Mouse (Mus musculus) kidney, adult 2 months (tissue): ENCODE measurements around the gene Itga3. TPM values are rescaled to one million over a fixed set of nuclear protein-coding genes. Genes with fewer than 3 reads are reported as not detected.

ENCODE experiments used
- DNase-seq: peaks from one replicate; pipeline ENCODE4 v3.0.0; 2021
- H3K27ac ChIP-seq: fragments of 200-500 bp; 2 replicates; pipeline ENCODE4 v1.5.1; 2012; ENCODE audit warnings: low read depth, low read length, control low read depth, inconsistent platforms; ENCODE audit not compliant: insufficient read depth
- H3K27me3 ChIP-seq: fragments of 200-500 bp; replicated peaks from 2 replicates; pipeline ENCODE4 v1.6.1; 2012; ENCODE audit warnings: mild to moderate bottlenecking, moderate library complexity, low read length, inconsistent platforms; ENCODE audit not compliant: control insufficient read depth, insufficient read depth
- H3K36me3 ChIP-seq: fragments of 200-500 bp; 2 replicates; pipeline ENCODE4 v1.6.1; 2012; ENCODE audit warnings: mild to moderate bottlenecking, moderate library complexity, low read length, inconsistent platforms; ENCODE audit not compliant: control insufficient read depth, insufficient read depth
- H3K4me1 ChIP-seq: fragments of 200-500 bp; 2 replicates; pipeline ENCODE4 v1.6.1; 2011; ENCODE audit warnings: low read length; ENCODE audit not compliant: control insufficient read depth, insufficient read depth
- H3K4me3 ChIP-seq: fragments of 200-500 bp; 2 replicates; pipeline ENCODE4 v1.5.1; 2011; ENCODE audit warnings: mild to moderate bottlenecking, low read depth, low read length, control low read depth; ENCODE audit not compliant: insufficient read depth
- CTCF ChIP-seq: fragments of 200-500 bp; conservative IDR thresholded peaks from 2 replicates; pipeline ENCODE4 v1.5.1; 2011; ENCODE audit warnings: low read depth, mild to moderate bottlenecking, control low read depth, low read length, moderate library complexity, mixed read lengths; ENCODE audit not compliant: insufficient read depth, insufficient read length
- POLR2A ChIP-seq: fragments of 200-500 bp; IDR thresholded peaks from one replicate; pipeline ENCODE4 v1.6.1; 2011; ENCODE audit warnings: low read depth, low read length, control low read depth
- WGBS: fragments of 180-500 bp; shearing (Covaris S2); methylation state at CpG from one replicate; pipeline ENCODE4 v1.1.7; 2018; 5-methylcytosine and 5-hydroxymethylcytosine counted together
- polyA plus RNA-seq: library from polyadenylated mRNA; depleted of rRNA; stranded (reverse); fragments of >200 nt; gene quantifications from 2 replicates; pipeline ENCODE4 v1.2.3, GENCODE M21; 2012

Itga3 gene
- polyA plus RNA-seq, 1 experiment, result 48.2 TPM

- DNase-seq, result no peak
- WGBS, result 37% methylated on average over 3 of the region's 3 CpGs
- Histone ChIP-seq H3K36me3 (no peaks in the 10 kb centered on the region), H3K27me3 (no peaks in the 10 kb centered on the region), H3K4me3 (no peak overlapping the region), H3K4me1 (peaks cover 8% of the 10 kb centered on the region; the same call in 1 of the 2 replicates), H3K27ac (no peak overlapping the region)
- no peak for TF ChIP-seq CTCF
- no peak for TF ChIP-seq POLR2A
Measured at GRCm38 (mm10) chr11:95007418-95007817, 69.2 kb downstream of the Itga3 start.

GRCm38 (mm10) chr11:95006525-95007219 is 69.9 kb downstream of the Itga3 start:
- Histone ChIP-seq H3K4me1 (peaks cover 8% of the 10 kb centered on the region; the same call in 1 of the 2 replicates), H3K27ac (peak overlapping the region; percentile 7; the same call in 1 of the 2 replicates), H3K4me3 (peak overlapping the region; percentile 48), H3K36me3 (no peaks in the 10 kb centered on the region), H3K27me3 (no peaks in the 10 kb centered on the region)
- TF ChIP-seq CTCF, result no peak
- no peak for TF ChIP-seq POLR2A
- 2% methylated on average over 27 of the region's 27 CpGs for WGBS
- peak; percentile 84 for DNase-seq

GRCm38 (mm10) chr11:95006038-95006437 is 70.6 kb downstream of the Itga3 start:
- no peak for DNase-seq
- Histone ChIP-seq H3K27me3 (no peaks in the 10 kb centered on the region), H3K4me1 (peaks cover 8% of the 10 kb centered on the region; the same call in 1 of the 2 replicates), H3K4me3 (no peak overlapping the region), H3K27ac (no peak overlapping the region), H3K36me3 (no peaks in the 10 kb centered on the region)
- 34% methylated on average over 4 of the region's 4 CpGs for WGBS
- TF ChIP-seq POLR2A, result no peak
- no peak for TF ChIP-seq CTCF

- TF ChIP-seq POLR2A (no peak), CTCF (no peak)
- WGBS, result 56% methylated on average over 6 of the region's 6 CpGs
- H3K27me3 ChIP-seq, result no peaks in the 10 kb centered on the region
- no peak overlapping the region for H3K4me3 ChIP-seq
- no peaks in the 10 kb centered on the region for H3K36me3 ChIP-seq
- no peak for DNase-seq
- H3K4me1 ChIP-seq, result peaks cover 8% of the 10 kb centered on the region; the same call in 1 of the 2 replicates
- H3K27ac ChIP-seq, result no peak overlapping the region
Measured at GRCm38 (mm10) chr11:95004937-95005198, 71.7 kb downstream of the Itga3 start.

GRCm38 (mm10) chr11:95004136-95004936 is 72.3 kb downstream of the Itga3 start:
- Histone ChIP-seq H3K4me1 (peaks cover 6% of the 10 kb centered on the region; the same call in 1 of the 2 replicates), H3K27ac (no peak overlapping the region), H3K4me3 (no peak overlapping the region), H3K27me3 (no peaks in the 10 kb centered on the region), H3K36me3 (no peaks in the 10 kb centered on the region)
- TF ChIP-seq POLR2A, result no peak
- no peak for DNase-seq
- whole genome bisulfite sequencing, result 82% methylated on average over 12 of the region's 12 CpGs

- no peaks in the 10 kb centered on the region for H3K36me3 ChIP-seq
- WGBS, result 96% methylated on average over 8 of the region's 8 CpGs
- TF ChIP-seq CTCF (no peak), POLR2A (no peak)
- H3K27me3 ChIP-seq, result no peaks in the 10 kb centered on the region
- peaks cover 5% of the 10 kb centered on the region; the same call in 1 of the 2 replicates for H3K4me1 ChIP-seq
- DNase-seq, result no peak
- no peak overlapping the region for H3K27ac ChIP-seq
- no peak overlapping the region for H3K4me3 ChIP-seq
Measured at GRCm38 (mm10) chr11:95002705-95003104, 73.9 kb downstream of the Itga3 start.

GRCm38 (mm10) chr11:95001584-95002347 is 74.8 kb downstream of the Itga3 start:
- Histone ChIP-seq H3K4me1 (peaks cover under 1% of the 10 kb centered on the region; the same call in 1 of the 2 replicates), H3K27me3 (no peaks in the 10 kb centered on the region), H3K36me3 (no peaks in the 10 kb centered on the region), H3K27ac (no peak overlapping the region), H3K4me3 (no peak overlapping the region)
- 84% methylated on average over 21 of the region's 21 CpGs for WGBS
- DNase-seq, result no peak
- TF ChIP-seq POLR2A, result no peak
- TF ChIP-seq CTCF, result no peak
